Mouse (Mus musculus) CH12.LX (cell line): ENCODE results near the gene Endou.

Experiments
- CTCF ChIP-seq, 2 experiments: IDR thresholded peaks in 1 of 2; conservative IDR thresholded peaks in 1 of 2; 2 replicates each; pipeline ENCODE4 v1.5.1; 2011 to 2012; ENCODE audit warnings: low read depth in 2 of 2, low read length in 2 of 2, improper control_type of control experiment in 1 of 2, inconsistent platforms in 1 of 2, mild to moderate bottlenecking in 1 of 2, moderate library complexity in 1 of 2
- ELF1 ChIP-seq: IDR thresholded peaks from 2 replicates; pipeline ENCODE4 v1.6.1; 2014; ENCODE audit warnings: low read depth, mild to moderate bottlenecking, inconsistent platforms, low read length, improper control_type of control experiment
- KAT2A ChIP-seq: IDR thresholded peaks from 2 replicates; pipeline ENCODE4 v1.6.1; 2012; ENCODE audit warnings: low read length, improper control_type of control experiment, inconsistent platforms; ENCODE audit not compliant: insufficient replicate concordance
- MAFK ChIP-seq: IDR thresholded peaks from 2 replicates; pipeline ENCODE4 v1.6.1; 2011; ENCODE audit warnings: low read length, improper control_type of control experiment; ENCODE audit not compliant: insufficient replicate concordance
- MAZ ChIP-seq: IDR thresholded peaks from 2 replicates; pipeline ENCODE4 v1.6.1; 2012; ENCODE audit warnings: low read depth, mild to moderate bottlenecking, inconsistent platforms, low read length, improper control_type of control experiment, moderate library complexity
- MXI1 ChIP-seq: IDR thresholded peaks from 2 replicates; pipeline ENCODE4 v1.6.1; 2011; ENCODE audit warnings: mild to moderate bottlenecking, low read depth, low read length, improper control_type of control experiment
- POLR2A ChIP-seq: IDR thresholded peaks from 2 replicates; pipeline ENCODE4 v1.6.1; 2011; ENCODE audit warnings: low read depth, mild to moderate bottlenecking, improper control_type of control experiment, low read length
- POLR2AphosphoS2 ChIP-seq: IDR thresholded peaks from 2 replicates; pipeline ENCODE4 v1.6.1; 2011; ENCODE audit warnings: low read depth, low read length, improper control_type of control experiment
- TCF12 ChIP-seq: IDR thresholded peaks from 2 replicates; pipeline ENCODE4 v1.6.1; 2014; ENCODE audit warnings: low read depth, mild to moderate bottlenecking, inconsistent platforms, low read length, improper control_type of control experiment
- USF1 ChIP-seq: IDR thresholded peaks from 2 replicates; pipeline ENCODE4 v1.6.1; 2014; ENCODE audit warnings: low read depth, mild to moderate bottlenecking, inconsistent platforms, low read length, improper control_type of control experiment
- ZNF384 ChIP-seq: IDR thresholded peaks from 2 replicates; pipeline ENCODE4 v1.6.1; 2012; ENCODE audit warnings: low read depth, low read length, improper control_type of control experiment, inconsistent platforms

DNA sequence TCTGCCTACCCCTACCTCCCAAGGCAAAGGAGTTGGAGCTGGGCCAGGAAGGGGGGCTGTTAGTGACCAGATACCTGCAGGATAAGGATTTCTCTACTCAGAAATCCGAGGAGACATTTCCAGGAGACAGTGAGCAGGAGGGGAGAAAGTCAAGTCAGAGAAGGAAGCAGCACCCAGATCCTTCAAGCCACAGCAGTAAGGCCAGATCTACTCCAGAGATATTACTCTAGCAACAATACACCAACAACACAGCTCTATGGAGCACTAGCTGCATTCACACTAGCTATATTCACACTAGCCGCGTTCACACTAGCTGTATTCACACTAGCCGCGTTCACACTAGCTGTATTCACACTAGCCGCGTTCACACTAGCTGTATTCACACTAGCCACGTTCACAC lies 16.1 kb downstream of the Endou start:
- TF ChIP-seq POLR2A (no peak), POLR2AphosphoS2 (no peak), ELF1 (no peak), KAT2A (no peak), CTCF (conservative IDR thresholded peaks at IDR 0.05 in 1 of 2, IDR thresholded peaks at IDR 0.05 in 1 of 2; ENCODE audit: low read depth in 2 of 2, low read length in 2 of 2) (no peak), ZNF384 (no peak), USF1 (no peak), MAFK (no peak), MAZ (no peak), TCF12 (no peak), MXI1 (no peak)
